Mouse (Mus musculus) thymus, adult 2 months (tissue): ENCODE results near the gene Rapsn.

Source experiments
- CTCF ChIP-seq: fragments of 200-500 bp; IDR thresholded peaks from 2 replicates; pipeline ENCODE4 v1.5.1; 2012; ENCODE audit warnings: mild to moderate bottlenecking, control low read depth, low read length, moderate library complexity, borderline replicate concordance; ENCODE audit not compliant: control insufficient read depth, poor library complexity, insufficient read depth; ENCODE audit errors: extremely low read depth
- POLR2A ChIP-seq: fragments of 200-500 bp; IDR thresholded peaks from 2 replicates; pipeline ENCODE4 v1.6.1; 2012; ENCODE audit warnings: mild to moderate bottlenecking, low read length, control low read depth, moderate library complexity; ENCODE audit not compliant: control insufficient read depth, poor library complexity, insufficient read depth; ENCODE audit errors: extremely low read depth

DNA sequence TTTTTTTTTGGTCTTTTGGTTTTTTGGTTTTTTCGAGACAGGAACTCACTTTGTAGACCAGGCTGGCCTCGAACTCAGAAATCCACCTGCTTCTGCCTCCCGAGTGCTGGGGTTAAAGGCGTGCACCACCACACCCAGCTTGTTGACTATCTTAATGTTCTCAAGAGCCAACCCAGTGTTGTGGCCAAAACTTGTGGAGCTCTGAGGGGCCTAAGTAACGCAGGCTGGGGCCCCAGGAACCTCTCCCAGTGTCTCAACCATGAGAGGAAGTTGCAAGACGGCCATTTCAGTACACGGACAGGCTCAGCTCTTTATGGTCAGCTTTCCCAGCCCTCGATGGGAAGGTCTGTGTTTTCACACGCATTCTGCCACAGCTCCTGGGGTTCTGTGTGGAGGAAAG is 53.6 kb downstream of the Rapsn start:
- TF ChIP-seq POLR2A (no peak), CTCF (no peak)
